Mouse (Mus musculus) thymus, postnatal 25 days (tissue): ENCODE results near the gene Srarp.

Experiments
- DNase-seq: peaks from one replicate; pipeline ENCODE4 v3.0.0; 2022

Srarp gene

GRCm38 (mm10) chr4:141435974-141436373 is at the start of gene Srarp:
Srarp (minus strand) TSS chr4:141436105.
- DNase-seq, result no peak

- DNase-seq, result no peak
Observed at GRCm38 (mm10) chr4:141484071-141484470, 48.2 kb upstream of the Srarp start.

- DNase-seq, result no peak
Observed at GRCm38 (mm10) chr4:141479411-141479810, 43.5 kb upstream of the Srarp start.

GRCm38 (mm10) chr4:141478794-141479193 is 42.9 kb upstream of the Srarp start:
- no peak for DNase-seq

- DNase-seq, result no peak
Observed at GRCm38 (mm10) chr4:141478225-141478624, 42.3 kb upstream of the Srarp start.

GRCm38 (mm10) chr4:141477681-141478102 is 41.8 kb upstream of the Srarp start:
- DNase-seq, result no peak

GRCm38 (mm10) chr4:141474431-141474830 is 38.5 kb upstream of the Srarp start:
- DNase-seq, result no peak

- no peak for DNase-seq
Observed at GRCm38 (mm10) chr4:141472641-141473321, 36.9 kb upstream of the Srarp start.

GRCm38 (mm10) chr4:141471491-141471890 is 35.6 kb upstream of the Srarp start:
- no peak for DNase-seq

- no peak for DNase-seq
Observed at GRCm38 (mm10) chr4:141469343-141469742, 33.4 kb upstream of the Srarp start.

- DNase-seq, result no peak
Observed at GRCm38 (mm10) chr4:141468576-141468975, 32.7 kb upstream of the Srarp start.

- DNase-seq, result no peak
Observed at GRCm38 (mm10) chr4:141467581-141467927, 31.6 kb upstream of the Srarp start.

GRCm38 (mm10) chr4:141466844-141467580 is 31.1 kb upstream of the Srarp start:
- no peak for DNase-seq

GRCm38 (mm10) chr4:141466289-141466795 is 30.4 kb upstream of the Srarp start:
- DNase-seq, result no peak

GRCm38 (mm10) chr4:141465512-141466288 is 29.8 kb upstream of the Srarp start:
- no peak for DNase-seq

GRCm38 (mm10) chr4:141464722-141465121 is 28.8 kb upstream of the Srarp start:
- DNase-seq, result no peak

- no peak for DNase-seq
Observed at GRCm38 (mm10) chr4:141463472-141463871, 27.6 kb upstream of the Srarp start.

GRCm38 (mm10) chr4:141461576-141461975 is 25.7 kb upstream of the Srarp start:
- no peak for DNase-seq

- DNase-seq, result no peak
Observed at GRCm38 (mm10) chr4:141461088-141461487, 25.2 kb upstream of the Srarp start.

GRCm38 (mm10) chr4:141460481-141460880 is 24.6 kb upstream of the Srarp start:
- DNase-seq, result no peak

GRCm38 (mm10) chr4:141459766-141460165 is 23.9 kb upstream of the Srarp start:
- DNase-seq, result no peak

GRCm38 (mm10) chr4:141458888-141459287 is 23.0 kb upstream of the Srarp start:
- DNase-seq, result no peak

- DNase-seq, result no peak
Observed at GRCm38 (mm10) chr4:141458236-141458635, 22.3 kb upstream of the Srarp start.
